Mouse (Mus musculus): Measurements from ENCODE around the gene Ptger4.

DNA sequence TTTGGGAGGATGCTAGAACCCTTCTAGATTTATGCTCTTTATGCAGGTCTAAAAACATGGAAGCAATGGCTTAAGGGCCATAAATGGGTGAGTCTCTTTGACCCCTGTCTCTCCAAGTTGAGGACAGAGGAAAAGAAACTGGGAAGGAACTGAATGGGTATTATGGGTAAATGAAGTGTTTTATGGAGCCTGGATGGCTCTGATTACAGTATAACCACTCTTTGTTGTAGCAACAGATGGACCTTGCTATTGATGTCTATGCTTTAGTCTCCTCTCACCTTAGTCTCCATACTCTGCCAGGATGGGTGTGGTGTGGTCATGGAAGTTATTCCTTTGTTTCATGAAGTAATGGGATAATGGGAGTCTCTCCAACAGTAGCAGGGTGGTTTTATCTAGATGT is 34.5 kb upstream of the Ptger4 start:
- TF ChIP-seq CTCF (IDR thresholded peaks at IDR 0.05; ENCODE audit: low read depth) (no peak), EP300 (optimal IDR thresholded peaks at IDR 0.05) (no peak)
